Mouse (Mus musculus) erythroblast, embryonic 14.5 days (primary cell): ENCODE data around the gene Fzd4. TPM values are rescaled to one million over a fixed set of nuclear protein-coding genes. Genes with fewer than 3 reads are reported as not detected.

Experiments used
- H3K27me3 ChIP-seq: 2 replicates; pipeline ENCODE4 v1.6.1; 2012; ENCODE audit warnings: inconsistent platforms; ENCODE audit not compliant: control insufficient read depth
- H3K36me3 ChIP-seq: 2 replicates; pipeline ENCODE4 v1.6.1; 2012; ENCODE audit warnings: mild to moderate bottlenecking, inconsistent platforms; ENCODE audit not compliant: control insufficient read depth
- H3K4me1 ChIP-seq: 2 replicates; pipeline ENCODE4 v1.6.1; 2012; ENCODE audit warnings: inconsistent platforms; ENCODE audit not compliant: control insufficient read depth
- H3K4me3 ChIP-seq: replicated peaks from 2 replicates; pipeline ENCODE3; 2012; ENCODE audit warnings: moderate library complexity, mild to moderate bottlenecking, inconsistent platforms
- H3K9me3 ChIP-seq: 2 replicates; pipeline ENCODE4 v1.6.1; 2012; ENCODE audit warnings: low read length, inconsistent platforms, mixed read lengths; ENCODE audit not compliant: control insufficient read depth
- GATA1 ChIP-seq: IDR thresholded peaks from 2 replicates; pipeline ENCODE4 v1.6.1; 2012; ENCODE audit warnings: low read length, inconsistent platforms, mixed read lengths
- TAL1 ChIP-seq: IDR thresholded peaks from 3 replicates; pipeline ENCODE4 v1.6.1; 2012; ENCODE audit warnings: low read length, inconsistent platforms, mixed read lengths
- polyA plus RNA-seq: library from polyadenylated mRNA; stranded (reverse); fragments of >175 nt; gene quantifications from 2 replicates; pipeline ENCODE4 v1.2.3, GENCODE M21; 2012

Gene Fzd4
- polyA plus RNA-seq, 1 experiment = not detected

GRCm38 (mm10) chr7:89422650-89423049, 18.5 kb downstream of the Fzd4 start:
- H3K27me3 ChIP-seq = no peaks in the 10 kb centered on the region
- H3K9me3 ChIP-seq = no peaks in the 10 kb centered on the region
- no peaks in the 10 kb centered on the region for H3K4me1 ChIP-seq
- H3K4me3 ChIP-seq = no peak overlapping the region
- no peak for TF ChIP-seq GATA1
- TF ChIP-seq TAL1 = no peak
- no peaks in the 10 kb centered on the region for H3K36me3 ChIP-seq

DNA sequence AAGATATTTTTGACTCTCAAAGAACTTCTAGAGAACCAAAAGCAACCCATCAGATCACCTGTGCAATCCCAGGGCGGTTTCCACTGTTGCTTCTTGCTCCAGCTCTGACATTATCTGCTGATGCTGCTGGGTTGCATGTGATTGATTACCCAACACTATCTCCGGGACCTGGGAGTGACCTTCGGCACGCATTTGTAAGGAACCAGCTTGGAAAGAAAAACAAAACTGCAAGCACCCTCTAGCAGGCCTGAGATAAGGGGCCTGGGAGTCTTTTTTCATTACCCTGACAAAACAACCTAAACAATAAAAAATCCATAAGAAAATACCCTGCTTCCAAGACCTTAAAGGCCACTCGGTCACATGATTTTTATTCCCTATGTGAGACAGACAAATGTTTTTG, 19.0 kb downstream of the Fzd4 start:
- H3K4me1 ChIP-seq = no peaks in the 10 kb centered on the region
- H3K27me3 ChIP-seq = no peaks in the 10 kb centered on the region
- H3K4me3 ChIP-seq = no peak overlapping the region
- no peaks in the 10 kb centered on the region for H3K36me3 ChIP-seq
- no peak for TF ChIP-seq TAL1
- no peaks in the 10 kb centered on the region for H3K9me3 ChIP-seq

DNA sequence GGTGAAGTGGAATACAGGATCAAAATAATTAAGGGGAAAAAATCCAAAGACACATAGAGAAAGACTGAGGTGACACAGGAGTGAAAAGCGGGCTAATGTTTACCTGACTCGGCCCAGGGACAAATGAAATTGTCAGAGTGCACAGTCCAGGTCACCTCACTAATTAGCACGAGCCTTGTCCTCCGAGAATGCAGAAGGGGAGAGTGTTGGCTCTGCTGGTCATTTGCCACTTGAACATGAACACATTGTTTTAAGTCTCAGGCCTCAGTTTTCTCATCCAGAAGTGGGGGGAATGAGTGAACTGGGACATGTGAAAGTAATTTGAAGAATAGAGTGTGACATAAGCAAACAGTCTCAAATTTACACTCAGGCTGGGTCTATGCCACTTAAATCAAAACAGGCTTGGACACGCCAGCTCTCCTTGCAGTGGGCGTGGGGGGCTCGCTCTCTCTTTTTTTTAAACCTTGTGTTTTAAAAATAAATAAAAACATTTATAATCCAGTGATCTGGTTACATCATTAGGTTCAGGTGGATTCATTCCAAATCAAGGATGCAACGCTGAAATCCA, 19.6 kb downstream of the Fzd4 start:
- Histone ChIP-seq H3K9me3 (no peaks in the 10 kb centered on the region), H3K4me3 (no peak overlapping the region), H3K36me3 (no peaks in the 10 kb centered on the region), H3K27me3 (no peaks in the 10 kb centered on the region), H3K4me1 (no peaks in the 10 kb centered on the region)
- TF ChIP-seq TAL1 = peak; percentile 10; the same call in 1 of the 3 replicates
- no peak for TF ChIP-seq GATA1

GRCm38 (mm10) chr7:89424659-89425058, 20.5 kb downstream of the Fzd4 start:
- H3K36me3 ChIP-seq = no peaks in the 10 kb centered on the region

DNA sequence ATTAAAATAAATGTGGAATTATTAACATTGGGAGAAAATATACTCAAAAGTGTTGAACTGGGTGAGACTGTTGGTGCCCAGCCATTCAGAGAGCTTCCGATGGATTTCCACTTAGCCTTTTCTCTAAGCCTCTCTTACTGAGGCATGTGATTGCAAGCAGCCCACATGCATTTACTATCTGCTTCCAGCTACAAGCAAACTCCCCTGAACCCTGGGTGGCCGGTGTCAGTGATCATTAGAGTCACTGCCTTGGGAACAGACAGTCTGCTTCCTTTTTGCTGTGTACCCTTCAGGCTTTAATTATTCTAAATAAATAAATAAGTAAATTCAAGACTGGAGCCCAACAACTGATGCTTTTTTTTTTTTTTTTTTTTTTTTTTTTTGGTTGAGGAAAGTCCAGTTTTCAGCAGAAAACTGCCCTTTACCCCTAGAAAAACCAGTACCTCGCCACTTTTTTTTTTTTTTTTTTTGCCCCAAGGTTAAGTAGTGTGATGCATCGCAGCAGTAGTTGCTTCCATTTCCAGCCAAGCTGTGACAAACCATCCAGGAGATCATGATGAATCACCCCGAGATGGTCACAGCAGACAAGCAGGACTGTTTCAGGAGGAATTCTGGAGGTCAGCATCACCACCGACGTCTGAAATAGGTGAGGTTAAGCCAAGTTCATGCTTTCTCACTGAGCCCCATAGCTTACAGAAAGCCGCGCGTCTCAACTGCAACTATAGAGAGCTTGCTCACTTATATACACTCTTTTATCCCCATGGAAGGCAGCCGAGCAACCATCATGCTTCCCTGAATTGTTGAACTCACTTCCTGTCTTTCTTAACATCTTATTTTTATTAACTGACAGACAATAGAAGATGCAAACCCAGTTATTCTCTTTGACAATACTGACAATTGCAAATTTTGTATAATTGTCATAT, 21.9 kb downstream of the Fzd4 start:
- no peaks in the 10 kb centered on the region for H3K4me1 ChIP-seq
- no peaks in the 10 kb centered on the region for H3K27me3 ChIP-seq
- H3K36me3 ChIP-seq = no peaks in the 10 kb centered on the region
- no peak overlapping the region for H3K4me3 ChIP-seq
- TF ChIP-seq TAL1 (no peak), GATA1 (no peak)
- no peaks in the 10 kb centered on the region for H3K9me3 ChIP-seq

More at GRCm38 (mm10) chr7:89424659-89425058, 20.5 kb downstream of the Fzd4 start:
- TF ChIP-seq GATA1 = no peak
- Histone ChIP-seq H3K4me3 (no peak overlapping the region), H3K9me3 (no peaks in the 10 kb centered on the region), H3K4me1 (no peaks in the 10 kb centered on the region), H3K27me3 (no peaks in the 10 kb centered on the region)

DNA sequence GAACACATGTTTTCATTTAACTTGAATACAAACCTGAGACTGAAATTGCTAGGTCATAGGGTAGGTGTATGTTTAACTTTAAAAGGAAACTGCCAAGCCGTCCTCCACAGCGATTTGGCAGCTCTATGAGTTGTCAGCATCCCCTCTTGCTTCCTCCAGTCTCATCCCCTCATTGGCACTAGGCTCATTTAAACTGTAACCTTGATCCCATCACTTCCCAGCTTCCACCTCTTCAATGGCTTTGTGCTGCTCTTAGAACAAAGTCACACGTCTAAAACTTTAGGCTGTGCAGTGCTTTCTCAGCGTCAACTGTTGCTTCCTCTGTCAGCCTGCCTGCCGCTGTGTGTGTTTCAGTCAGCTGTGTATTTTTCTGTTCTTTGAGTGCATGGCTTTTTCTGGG, 22.9 kb downstream of the Fzd4 start:
- no peaks in the 10 kb centered on the region for H3K27me3 ChIP-seq
- TF ChIP-seq TAL1 = no peak
- TF ChIP-seq GATA1 = no peak
- no peaks in the 10 kb centered on the region for H3K36me3 ChIP-seq
- H3K9me3 ChIP-seq = no peaks in the 10 kb centered on the region
- H3K4me3 ChIP-seq = no peak overlapping the region
- no peaks in the 10 kb centered on the region for H3K4me1 ChIP-seq

- H3K9me3 ChIP-seq = no peaks in the 10 kb centered on the region
- H3K36me3 ChIP-seq = no peaks in the 10 kb centered on the region
- no peaks in the 10 kb centered on the region for H3K4me1 ChIP-seq
- H3K27me3 ChIP-seq = no peaks in the 10 kb centered on the region
- no peak for TF ChIP-seq GATA1
- no peak for TF ChIP-seq TAL1
- no peak overlapping the region for H3K4me3 ChIP-seq
Measured at GRCm38 (mm10) chr7:89428804-89429203, 24.6 kb downstream of the Fzd4 start.

DNA sequence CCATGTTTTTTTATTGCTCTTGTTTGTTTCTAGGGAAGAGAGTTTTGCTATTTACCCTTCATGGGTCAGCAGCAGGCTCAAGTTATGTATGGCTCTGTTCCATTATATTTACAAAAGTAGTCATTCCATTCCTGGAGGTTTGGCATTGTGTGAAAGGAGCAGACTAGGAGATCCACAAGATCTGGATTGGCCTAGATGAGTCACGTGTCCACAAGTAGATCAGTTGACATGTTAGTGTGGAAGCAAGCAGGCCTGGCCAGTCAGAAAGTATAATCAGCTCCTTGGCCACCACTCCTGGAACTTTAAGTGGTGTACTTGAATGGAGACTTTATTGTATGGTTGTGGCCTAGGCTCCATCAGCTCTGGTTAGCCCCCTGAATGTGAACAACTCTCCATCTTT, 25.2 kb downstream of the Fzd4 start:
- Histone ChIP-seq H3K27me3 (no peaks in the 10 kb centered on the region), H3K36me3 (no peaks in the 10 kb centered on the region), H3K4me1 (no peaks in the 10 kb centered on the region), H3K4me3 (no peak overlapping the region), H3K9me3 (no peaks in the 10 kb centered on the region)
- TF ChIP-seq GATA1 (no peak), TAL1 (no peak)

- no peak for TF ChIP-seq GATA1
- TF ChIP-seq TAL1 = no peak
- Histone ChIP-seq H3K4me3 (no peak overlapping the region), H3K9me3 (no peaks in the 10 kb centered on the region)
Measured at GRCm38 (mm10) chr7:89431185-89431584, 27.0 kb downstream of the Fzd4 start.

More at GRCm38 (mm10) chr7:89431185-89431584, 27.0 kb downstream of the Fzd4 start:
- Histone ChIP-seq H3K36me3 (no peaks in the 10 kb centered on the region), H3K4me1 (no peaks in the 10 kb centered on the region), H3K27me3 (no peaks in the 10 kb centered on the region)
